8 mouse cellular contexts compared by ENCODE assay signal in genomic region chr2:29194547-29195463, GRCm38 (mm10). TPM values are rescaled to one million over a fixed set of nuclear protein-coding genes. Genes with fewer than 3 reads are reported as not detected.
DNase-seq lines count a peak whose midpoint lies in the region; ATAC-seq and TF ChIP-seq lines count a peak whose summit lies in the region.

No protein-coding gene starts in this region.

- peak; percentile 89 for TF ChIP-seq CTCF in lung, postnatal 0 days (IDR thresholded peaks at IDR 0.05)

- H3K4me2 ChIP-seq in forebrain, embryonic 13.5 days = peak overlapping the region; percentile 97
- H3K4me2 ChIP-seq in lung, postnatal 0 days (replicated peaks; ENCODE audit: low read depth, low read length) = peak overlapping the region; percentile 93

- peak; percentile 62 for ATAC-seq in cerebellum, adult (ENCODE audit: insufficient number of reproducible peaks, low FRiP score, low TSS enrichment)
- peak; percentile 61; the same call in 1 of the 2 replicates for ATAC-seq in forebrain, embryonic 13.5 days
- ATAC-seq in lung, postnatal 0 days = peak; percentile 75

- in situ Hi-C loops in ES-E14 (cut with MboI; ENCODE audit: low sequenced_read_pairs in 2 of 2, unreplicated experiment in 2 of 2) = no loop called here

- peaks cover 0 to 8% of the 10 kb centered on the region in 2 experiments; a peak in 1 of 4 replicates for H3K4me1 ChIP-seq in ES-E14 (ENCODE audit: control insufficient read depth in 2 of 2, insufficient read depth in 2 of 2, low read length in 2 of 2, poor library complexity in 1 of 2)
- H3K4me1 ChIP-seq in forebrain, embryonic 13.5 days = peaks cover 11% of the 10 kb centered on the region
- no peaks in the 10 kb centered on the region for H3K4me1 ChIP-seq in lung, postnatal 0 days (ENCODE audit: insufficient read depth, low read depth, low read length)

- H3K27me3 ChIP-seq in forebrain, embryonic 13.5 days = peaks cover 54% of the 10 kb centered on the region
- peaks cover 3% of the 10 kb centered on the region; the same call in 1 of the 2 replicates for H3K27me3 ChIP-seq in lung, postnatal 0 days (replicated peaks; ENCODE audit: insufficient read depth, low read length)

- TF ChIP-seq EP300 in lung, postnatal 0 days (IDR thresholded peaks at IDR 0.05) = no peak

- 1% methylated on average over 61 of the region's 61 CpGs for WGBS in forebrain, embryonic 13.5 days
- WGBS in lung, postnatal 0 days = under 1% methylated on average over 55 of the region's 61 CpGs

- peak overlapping the region; percentile 78 to 85 for H3K4me3 ChIP-seq in ES-E14 (ENCODE audit: insufficient read depth in 1 of 2, low read depth in 1 of 2, low read length in 2 of 2, poor library complexity in 1 of 2, severe bottlenecking in 1 of 2)
- H3K4me3 ChIP-seq in forebrain, embryonic 13.5 days = peak overlapping the region; percentile 50
- peak overlapping the region; percentile 33 for H3K4me3 ChIP-seq in lung, postnatal 0 days (ENCODE audit: low read depth, low read length)

- no peak overlapping the region for H3K27ac ChIP-seq in ES-E14 (ENCODE audit: insufficient read depth, low read depth, low read length, poor library complexity, severe bottlenecking)
- H3K27ac ChIP-seq in forebrain, embryonic 13.5 days = no peak overlapping the region
- no peak overlapping the region for H3K27ac ChIP-seq in lung, postnatal 0 days (ENCODE audit: low read length)

- H3K9me3 ChIP-seq in ES-E14 (ENCODE audit: control insufficient read depth, insufficient read depth, low read depth, low read length) = no peaks in the 10 kb centered on the region
- H3K9me3 ChIP-seq in forebrain, embryonic 13.5 days (replicated peaks) = no peaks in the 10 kb centered on the region
- H3K9me3 ChIP-seq in lung, postnatal 0 days (ENCODE audit: low read length) = no peaks in the 10 kb centered on the region

- peak; percentile 34 for DNase-seq in ES-E14 (ENCODE audit: low read depth, low spot score)
- DNase-seq in heart, postnatal 4 days = peak; percentile 91
- DNase-seq in layer of hippocampus, adult 9-11 months = peak; percentile 53
- peak; percentile 82 for DNase-seq in lung, postnatal 0 days (ENCODE audit: low spot score)
- DNase-seq in retina, embryonic 14.5 days (ENCODE audit: low spot score) = peak; percentile 83
- DNase-seq in thymus, postnatal 36 days = peak; percentile 80 to 83

- peak overlapping the region; percentile 73 for H3K9ac ChIP-seq in ES-E14 (ENCODE audit: insufficient read depth, low read depth, low read length, poor library complexity, severe bottlenecking)
- peak overlapping the region; percentile 68 for H3K9ac ChIP-seq in forebrain, embryonic 13.5 days
- no peak overlapping the region for H3K9ac ChIP-seq in lung, postnatal 0 days (replicated peaks; ENCODE audit: low read depth)

- H3K36me3 ChIP-seq in ES-E14 (ENCODE audit: control insufficient read depth, insufficient read depth, low read length, poor library complexity, severe bottlenecking) = no peaks in the 10 kb centered on the region
- H3K36me3 ChIP-seq in forebrain, embryonic 13.5 days (ENCODE audit: poor library complexity, severe bottlenecking) = no peaks in the 10 kb centered on the region
- no peaks in the 10 kb centered on the region for H3K36me3 ChIP-seq in lung, postnatal 0 days (ENCODE audit: insufficient read depth, low read length)

TF ChIP-seq in ES-E14, 5 proteins besides CTCF, POLR2A, EP300 and RAD21:
- TF ChIP-seq CHD2 (IDR thresholded peaks at IDR 0.05; ENCODE audit: low read depth, low read length) (no peak), ZNF384 (IDR thresholded peaks at IDR 0.05; ENCODE audit: low read depth, low read length) (no peak), ZC3H11A (IDR thresholded peaks at IDR 0.05; ENCODE audit: borderline replicate concordance, low read depth, low read length) (no peak), MAFK (IDR thresholded peaks at IDR 0.05; ENCODE audit: insufficient read depth, low read depth, low read length) (no peak), HCFC1 (IDR thresholded peaks at IDR 0.05; ENCODE audit: borderline replicate concordance, insufficient read depth, low read length) (no peak)

RNA-seq across cellular contexts. Expression of gene Ntng2, which starts 58.0 kb away (rescaled TPM):
- total RNA-seq in ES-E14 (2012; rRNA removed) = 0.40 and 0.79 TPM in 2 replicates
- polyA plus RNA-seq in forebrain, embryonic 13.5 days (2015; fragmentation: Nextera tagmentation; extraction: Ambion mirVana) = 6.2 and 8.4 TPM in 2 replicates
- total RNA-seq in heart, postnatal 4 days (2021) = 1 to 10 TPM; 1.7 to 1.8 TPM
- polyA plus RNA-seq in lung, postnatal 0 days (2015; fragmentation: Nextera tagmentation; extraction: Ambion mirVana) = 1.2 and 1.4 TPM in 2 replicates

Comparison
In these comparisons a context has a peak if more than half of its experiments do, and no peak if none do; other contexts are left out.
1. DNase-seq: peak in every context shown above with its lines; median percentile 91 in heart, postnatal 4 days; 83 in retina, embryonic 14.5 days; 82 in lung, postnatal 0 days; 82 in thymus, postnatal 36 days; 53 in layer of hippocampus, adult 9-11 months; 34 in ES-E14.